Mouse (Mus musculus) R1 (cell line): Measurements from ENCODE around the gene Pkd1.

Experiments
- DNase-seq: peaks from one replicate; pipeline ENCODE4 v3.0.0-alpha.2; 2018; ENCODE audit warnings: low read depth, low spot score

Gene Pkd1

DNA sequence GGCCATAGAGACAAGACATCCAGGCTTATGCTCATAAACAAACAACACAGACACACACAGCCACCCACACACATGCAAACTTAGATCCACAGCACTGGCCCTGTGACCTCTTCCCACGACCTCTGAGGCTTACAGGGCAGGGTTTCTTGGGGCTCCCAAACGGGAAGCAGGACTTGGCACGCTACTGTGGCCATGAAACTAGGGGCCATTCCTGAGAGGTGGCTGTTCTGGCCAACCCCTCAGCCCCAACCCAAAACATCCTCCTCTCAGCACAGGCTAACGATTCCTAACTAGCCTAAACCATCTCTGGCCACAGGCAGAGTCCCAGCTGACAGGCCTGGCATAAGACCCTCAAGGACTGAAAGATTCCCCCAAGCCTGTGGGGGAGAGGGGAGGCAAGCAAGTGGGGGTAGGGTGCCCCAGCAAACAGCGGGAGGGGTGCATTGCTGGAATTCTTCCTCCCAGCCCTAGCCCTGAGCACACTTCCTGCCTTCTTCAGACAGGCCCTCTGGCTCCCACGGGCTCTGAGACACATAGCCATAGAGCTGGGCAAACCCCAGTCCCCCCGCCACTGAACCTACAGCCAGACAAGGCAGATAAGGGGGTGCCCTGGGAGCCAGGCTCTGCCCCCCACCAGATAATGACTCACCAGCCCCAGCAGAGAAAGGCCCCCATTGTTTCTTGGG is 94.5 kb downstream of the Pkd1 start:
- DNase-seq, result peak; percentile 59

DNA sequence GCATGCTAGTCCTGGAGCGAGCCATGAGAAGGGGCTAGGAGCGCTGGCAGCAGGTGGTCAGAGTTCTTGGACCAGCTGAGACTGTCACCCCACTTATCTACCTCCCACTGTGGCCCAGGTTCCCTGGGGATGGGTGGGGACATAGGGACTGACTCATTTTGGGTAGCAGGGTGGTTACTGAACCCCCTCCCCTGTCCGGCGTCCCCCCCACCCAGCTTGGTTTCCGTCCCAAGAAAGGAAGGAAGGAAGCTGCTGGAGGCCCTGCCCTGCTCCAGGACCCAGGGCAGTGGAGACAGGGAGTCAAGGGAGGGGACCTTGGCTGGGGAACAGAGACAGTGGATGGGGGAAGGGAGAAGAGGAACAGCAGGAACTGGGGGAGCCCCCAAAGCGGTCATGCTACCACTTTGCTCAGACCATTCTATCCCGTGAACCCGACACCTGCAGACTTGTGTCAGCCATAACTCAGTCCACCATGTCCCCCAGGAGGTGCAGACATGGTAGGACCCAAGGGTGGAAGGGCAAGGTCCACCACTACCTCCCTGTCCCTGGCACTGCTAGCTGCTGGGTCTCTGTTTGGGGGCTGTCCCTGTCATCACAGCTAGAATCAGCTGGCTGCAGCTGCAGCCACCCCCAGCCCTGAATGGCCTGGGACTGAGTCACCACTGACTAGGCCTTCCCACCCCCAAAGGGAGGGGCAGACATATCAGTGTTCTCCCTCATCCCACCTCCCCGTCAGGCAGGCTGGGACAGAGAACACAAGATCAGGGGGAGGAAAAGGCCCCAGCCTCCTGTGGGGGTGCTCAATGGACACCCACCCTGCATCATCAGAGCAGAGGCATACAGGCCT is 95.5 kb downstream of the Pkd1 start:
- no peak for DNase-seq

DNA sequence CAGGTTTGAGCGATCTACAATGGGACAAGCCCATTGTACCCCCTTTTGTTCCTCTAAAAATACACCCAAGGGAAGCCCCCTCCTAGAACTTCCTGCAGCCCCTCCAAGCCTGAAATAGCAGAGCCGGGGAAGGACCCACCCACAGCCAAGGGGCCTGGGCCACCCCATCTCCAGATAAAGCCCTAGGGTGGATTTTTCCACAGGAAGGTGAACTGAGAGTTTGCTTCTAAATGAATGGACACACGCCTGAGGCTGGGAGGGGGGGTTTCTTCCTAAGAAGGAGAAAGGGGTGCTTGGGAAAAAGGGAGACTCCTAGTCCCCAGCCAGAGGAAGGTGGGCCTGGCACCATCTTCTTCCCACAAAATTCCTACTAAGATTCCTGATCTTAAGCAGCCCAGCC is 96.3 kb downstream of the Pkd1 start:
- DNase-seq, result no peak
